Mouse (Mus musculus) forebrain, embryonic 11.5 days (tissue): Measurements from ENCODE around the gene Xpot. TPM values are rescaled to one million over a fixed set of nuclear protein-coding genes. Genes with fewer than 3 reads are reported as not detected.

Source experiments
- ATAC-seq: fragments of 200-750 bp; cut with Nextera tagmentation; replicated peaks from 2 replicates; pipeline ENCODE4 v1.8.0; 2017; ENCODE audit warnings: moderate TSS enrichment; ENCODE audit not compliant: low FRiP score
- DNase-seq: peaks from one replicate; pipeline ENCODE4 v3.0.0-alpha.2; 2017; ENCODE audit warnings: low spot score
- H3K27ac ChIP-seq: fragments of 300-500 bp; sonication (generic); 2 replicates; pipeline ENCODE4 v1.5.1; 2014; ENCODE audit warnings: low read depth, low read length
- H3K27me3 ChIP-seq: fragments of 300-500 bp; sonication (generic); 2 replicates; pipeline ENCODE4 v1.6.1; 2014; ENCODE audit warnings: mild to moderate bottlenecking, low read length, mixed read lengths; ENCODE audit not compliant: control insufficient read depth, insufficient read depth
- H3K36me3 ChIP-seq: fragments of 300-500 bp; sonication (generic); 2 replicates; pipeline ENCODE4 v1.6.1; 2014; ENCODE audit warnings: mild to moderate bottlenecking, low read length, moderate library complexity, mixed read lengths; ENCODE audit not compliant: control insufficient read depth, insufficient read depth
- H3K4me1 ChIP-seq: fragments of 300-500 bp; sonication (generic); replicated peaks from 2 replicates; pipeline ENCODE4 v1.6.1; 2014; ENCODE audit warnings: low read length, mixed read lengths; ENCODE audit not compliant: control insufficient read depth, insufficient read depth
- H3K4me2 ChIP-seq: fragments of 300-500 bp; sonication (generic); 2 replicates; pipeline ENCODE4 v1.6.1; 2014; ENCODE audit warnings: low read depth, mild to moderate bottlenecking, low read length, moderate library complexity, mixed read lengths; ENCODE audit not compliant: severe bottlenecking
- H3K4me3 ChIP-seq: fragments of 300-500 bp; sonication (generic); 2 replicates; pipeline ENCODE4 v1.5.1; 2014; ENCODE audit warnings: low read depth, low read length
- H3K9ac ChIP-seq: fragments of 300-500 bp; sonication (generic); 2 replicates; pipeline ENCODE4 v1.6.1; 2014; ENCODE audit warnings: low read length
- H3K9me3 ChIP-seq: fragments of 300-500 bp; sonication (generic); 2 replicates; pipeline ENCODE4 v1.6.1; 2016; ENCODE audit warnings: low read length, mixed read lengths; ENCODE audit not compliant: control insufficient read depth
- WGBS: fragments of 180-500 bp; shearing (Covaris S2); extraction: QIAGEN DNeasy Blood & Tissue Kit; methylation state at CpG from one replicate; pipeline ENCODE4 v1.1.7; 2014; 5-methylcytosine and 5-hydroxymethylcytosine counted together
- microRNA-seq: library from miRNA; unstranded; fragments of <30 nt; microRNA quantifications from one replicate; pipeline ENCODE4, GENCODE M21; 2016; ENCODE audit not compliant: insufficient number of aligned reads
- polyA plus RNA-seq: library from polyadenylated mRNA; unstranded; fragments of >200 nt; fragmentation: Nextera tagmentation; extraction: Ambion mirVana; gene quantifications from 2 replicates; pipeline ENCODE4 v1.2.1, GENCODE M21; 2014

The Xpot gene
- polyA plus RNA-seq, 1 experiment from 2014 or later, result 72.1 TPM

DNA sequence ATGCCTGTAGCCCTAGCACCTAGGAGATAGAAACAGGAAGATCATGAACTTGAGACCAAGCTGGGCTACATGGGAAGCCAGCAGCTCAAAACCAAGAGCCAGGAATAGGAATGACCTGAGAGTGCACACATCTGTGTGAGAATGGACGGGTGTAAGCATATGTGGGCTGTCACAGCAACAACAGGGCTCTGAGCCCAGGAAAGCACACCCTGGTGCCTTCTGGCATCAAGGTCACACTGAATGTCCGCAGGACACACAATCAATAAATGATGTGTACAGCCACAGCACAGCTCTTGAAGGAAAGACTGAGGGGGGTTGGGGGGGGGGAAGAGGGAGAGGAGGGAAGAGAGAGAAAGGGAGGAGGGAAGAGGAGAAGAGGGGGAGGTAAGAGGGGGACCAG is 67.9 kb downstream of the Xpot start:
- Histone ChIP-seq H3K4me1 (no peaks in the 10 kb centered on the region), H3K4me2 (no peak overlapping the region), H3K9me3 (no peaks in the 10 kb centered on the region), H3K36me3 (no peaks in the 10 kb centered on the region; the same call in 1 of the 2 replicates), H3K27me3 (no peaks in the 10 kb centered on the region), H3K4me3 (no peak overlapping the region), H3K27ac (no peak overlapping the region), H3K9ac (no peak overlapping the region)
- ATAC-seq, result no peak
- no peak for DNase-seq
- 82% methylated on average over 2 of the region's 2 CpGs for WGBS

DNA sequence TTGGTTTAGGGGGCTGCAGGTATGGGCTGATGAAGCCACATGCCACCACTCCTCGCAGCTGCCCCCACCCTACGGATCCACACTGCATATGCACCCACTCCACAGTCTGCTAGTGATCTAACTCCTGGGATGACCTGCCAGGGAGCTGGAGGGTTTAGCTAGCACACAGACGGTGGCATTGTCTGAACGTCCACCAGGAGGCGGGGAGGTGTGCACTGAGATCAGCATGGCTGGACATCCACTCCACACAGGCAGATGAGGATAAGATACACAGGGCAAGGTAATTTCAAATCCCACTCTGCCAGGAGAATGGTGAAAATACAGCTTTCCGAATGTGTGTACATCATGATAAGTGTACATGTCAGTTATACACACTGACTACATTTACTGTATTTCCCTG is 69.9 kb downstream of the Xpot start:
- H3K36me3 ChIP-seq, result peaks cover 5% of the 10 kb centered on the region
- no peak for DNase-seq

DNA sequence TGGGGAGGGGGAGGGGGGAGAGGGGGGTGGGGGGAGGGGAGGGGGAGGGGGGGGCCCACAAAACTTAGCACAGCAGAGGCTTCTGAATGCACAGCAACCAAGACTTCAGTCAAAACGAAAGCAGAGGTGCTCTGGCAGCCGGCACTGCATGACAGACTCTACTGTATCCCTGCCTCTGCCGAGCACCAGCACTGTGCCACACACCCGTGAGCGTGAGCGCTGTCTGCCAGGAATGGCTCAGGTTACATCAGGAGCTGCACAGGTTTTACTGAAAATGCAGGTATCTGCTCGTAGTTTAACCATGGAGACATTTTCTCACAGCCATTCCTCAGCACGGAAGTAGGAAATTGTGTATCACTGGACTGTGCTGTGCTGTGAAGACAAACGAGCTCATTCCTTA is 75.8 kb downstream of the Xpot start:
- Histone ChIP-seq H3K4me2 (no peak overlapping the region), H3K27ac (no peak overlapping the region), H3K4me3 (no peak overlapping the region), H3K36me3 (peaks cover 13% of the 10 kb centered on the region), H3K9ac (no peak overlapping the region), H3K4me1 (no peaks in the 10 kb centered on the region), H3K27me3 (no peaks in the 10 kb centered on the region), H3K9me3 (no peaks in the 10 kb centered on the region)
- ATAC-seq (no peak), DNase-seq (no peak)
- 94% methylated on average over 9 of the region's 9 CpGs for WGBS

More for the DNA sequence above, 69.9 kb downstream of the Xpot start:
- no peak for ATAC-seq
- H3K27me3 ChIP-seq, result no peaks in the 10 kb centered on the region
- H3K4me2 ChIP-seq, result no peak overlapping the region
- no peaks in the 10 kb centered on the region for H3K4me1 ChIP-seq
- no peaks in the 10 kb centered on the region for H3K9me3 ChIP-seq
- no peak overlapping the region for H3K27ac ChIP-seq
- no peak overlapping the region for H3K9ac ChIP-seq
- H3K4me3 ChIP-seq, result no peak overlapping the region
- 80% methylated on average over 6 of the region's 6 CpGs for WGBS

DNA sequence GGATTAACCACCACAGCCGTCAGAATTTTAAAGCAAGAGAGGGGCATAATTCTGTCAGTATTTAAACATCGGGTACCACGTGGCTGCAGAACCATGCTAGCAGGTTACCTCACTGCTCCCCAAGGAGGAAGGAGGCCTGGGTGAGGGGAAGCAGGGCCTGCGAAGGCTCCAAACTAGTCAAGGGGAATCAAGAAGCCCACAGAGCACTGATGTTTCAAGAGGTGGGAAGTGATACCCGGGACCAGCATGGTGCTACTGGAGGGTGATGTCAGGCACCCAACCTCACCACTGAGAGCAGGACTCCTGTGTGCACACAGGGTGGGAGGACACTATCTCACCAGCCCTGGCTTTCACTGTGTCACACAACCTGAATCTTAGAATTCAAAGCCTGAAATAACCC is 76.5 kb downstream of the Xpot start:
- no peak overlapping the region for H3K9ac ChIP-seq
- peaks cover 13% of the 10 kb centered on the region for H3K36me3 ChIP-seq
- H3K4me1 ChIP-seq, result no peaks in the 10 kb centered on the region
- no peak overlapping the region for H3K27ac ChIP-seq
- WGBS, result 93% methylated on average over 5 of the region's 5 CpGs
- H3K9me3 ChIP-seq, result no peaks in the 10 kb centered on the region
- H3K4me2 ChIP-seq, result no peak overlapping the region
- DNase-seq (no peak), ATAC-seq (no peak)
- no peak overlapping the region for H3K4me3 ChIP-seq
- no peaks in the 10 kb centered on the region for H3K27me3 ChIP-seq

DNA sequence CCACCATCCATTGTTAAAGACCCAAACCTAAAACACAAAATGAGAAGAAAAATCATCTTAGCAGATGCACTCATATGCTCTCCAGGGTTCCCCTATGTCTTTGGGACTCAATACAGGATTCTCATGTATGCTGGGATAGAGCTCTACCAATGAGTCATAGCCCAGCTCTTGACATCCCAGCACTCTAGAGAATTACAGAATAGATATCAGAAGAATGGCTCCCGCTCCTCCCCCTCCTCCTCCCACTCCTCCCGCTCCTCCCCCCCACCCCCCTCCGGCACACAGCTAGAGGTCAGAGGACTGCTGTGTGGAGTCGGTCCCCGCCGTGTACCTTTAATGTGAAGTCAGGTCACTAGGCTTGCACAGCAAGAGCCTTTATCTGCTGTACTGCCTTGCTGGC is 79.0 kb downstream of the Xpot start:
- Histone ChIP-seq H3K9ac (no peak overlapping the region), H3K27ac (no peak overlapping the region), H3K9me3 (no peaks in the 10 kb centered on the region), H3K4me3 (no peak overlapping the region), H3K27me3 (no peaks in the 10 kb centered on the region), H3K4me1 (no peaks in the 10 kb centered on the region), H3K36me3 (peaks cover 11% of the 10 kb centered on the region), H3K4me2 (no peak overlapping the region)
- ATAC-seq (no peak), DNase-seq (no peak)
- 84% methylated on average over 6 of the region's 6 CpGs for WGBS

DNA sequence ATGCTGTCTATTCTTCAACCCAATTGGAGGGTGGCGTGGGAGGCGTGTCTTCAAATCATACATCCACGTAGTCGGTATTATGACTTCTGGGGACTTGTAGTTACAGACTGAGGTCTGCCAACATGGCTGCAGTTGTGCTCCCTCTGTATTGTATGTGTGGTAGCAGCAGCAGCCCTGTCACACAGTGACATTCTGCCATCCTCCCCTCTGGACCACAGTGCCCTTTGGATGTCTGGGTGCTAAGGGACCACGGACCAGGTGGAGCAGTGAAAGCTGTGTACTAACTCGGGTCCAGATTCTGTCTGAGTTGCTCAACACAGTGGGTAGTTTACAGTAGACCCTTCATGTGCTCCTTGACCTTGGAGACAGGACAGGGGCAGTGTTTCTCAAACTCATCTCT is 82.6 kb downstream of the Xpot start:
- H3K36me3 ChIP-seq, result peaks cover 8% of the 10 kb centered on the region; the same call in 1 of the 2 replicates
- WGBS, result 95% methylated on average over 6 of the region's 6 CpGs
- H3K4me3 ChIP-seq, result no peak overlapping the region
- no peaks in the 10 kb centered on the region for H3K4me1 ChIP-seq
- H3K9ac ChIP-seq, result no peak overlapping the region
- H3K9me3 ChIP-seq, result no peaks in the 10 kb centered on the region
- H3K4me2 ChIP-seq, result no peak overlapping the region
- DNase-seq, result peak; percentile 31
- H3K27me3 ChIP-seq, result no peaks in the 10 kb centered on the region
- no peak for ATAC-seq
- H3K27ac ChIP-seq, result no peak overlapping the region

DNA sequence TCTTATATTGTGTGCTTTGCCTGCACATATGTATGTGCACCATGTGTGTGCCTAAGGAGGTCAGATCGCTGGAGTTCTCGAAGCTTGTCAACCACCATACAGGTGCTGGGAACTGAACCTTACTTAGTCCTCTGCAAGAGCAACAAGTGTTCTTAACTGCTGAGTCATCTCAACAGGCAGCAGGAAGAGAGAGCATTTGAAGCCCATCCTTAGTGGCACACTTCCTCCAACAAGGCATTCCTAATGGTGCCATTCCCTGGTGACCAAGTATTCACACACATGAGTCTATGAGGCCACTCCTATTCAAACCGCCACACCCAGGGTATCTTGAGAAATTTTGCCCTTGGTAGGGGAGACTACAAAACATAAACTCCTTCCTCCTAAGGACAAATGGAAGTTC is 84.0 kb downstream of the Xpot start:
- 98% methylated on average over 3 of the region's 3 CpGs for WGBS
- Histone ChIP-seq H3K4me3 (no peak overlapping the region), H3K36me3 (peaks cover 8% of the 10 kb centered on the region; the same call in 1 of the 2 replicates), H3K9me3 (no peaks in the 10 kb centered on the region), H3K27me3 (no peaks in the 10 kb centered on the region), H3K27ac (no peak overlapping the region), H3K4me1 (no peaks in the 10 kb centered on the region), H3K9ac (no peak overlapping the region), H3K4me2 (no peak overlapping the region)
- DNase-seq, result peak; percentile 11
- no peak for ATAC-seq

Small RNAs within 50 kb of the gene (microRNA-seq; reads per million reads assigned to microRNA genes)
- not detected for gene Gm24330

Other genes with a start within 250 kb of the Xpot start
- gene Rassf3, start 150.0 kb downstream of the Xpot start, polyA plus RNA-seq, result 5.5 and 7.6 TPM in 2 replicates
- 36.2 and 38.2 TPM in 2 replicates for gene Tbk1, start 39.5 kb downstream of the Xpot start, polyA plus RNA-seq
- 0.39 and 0.52 TPM in 2 replicates for gene D930020B18Rik, start 15.3 kb upstream of the Xpot start, polyA plus RNA-seq
- 2.5 and 3.5 TPM in 2 replicates for gene BC048403, start 113.6 kb upstream of the Xpot start, polyA plus RNA-seq